Mouse (Mus musculus) ES-E14 (cell line): ENCODE measurements around the gene Myh6. TPM values are rescaled to one million over a fixed set of nuclear protein-coding genes. Genes with fewer than 3 reads are reported as not detected.
A peak's percentile ranks its signal among the peaks of the same experiment; 100 is the strongest.

Experiments used
- DNase-seq: peaks from one replicate; pipeline ENCODE4 v3.0.0-alpha.2; 2013; ENCODE audit warnings: low read depth, low spot score
- H3K27ac ChIP-seq: 2 replicates; pipeline ENCODE4 v1.5.1; 2012; ENCODE audit warnings: low read depth, mild to moderate bottlenecking, low read length, moderate library complexity, mixed read lengths; ENCODE audit not compliant: poor library complexity, insufficient read depth, severe bottlenecking
- H3K36me3 ChIP-seq: 2 replicates; pipeline ENCODE4 v1.6.1; 2012; ENCODE audit warnings: mild to moderate bottlenecking, low read length, moderate library complexity, mixed read lengths; ENCODE audit not compliant: control insufficient read depth, poor library complexity, insufficient read depth, severe bottlenecking
- H3K4me1 ChIP-seq, 2 experiments: fragments of 150-350 bp in 1 of 2; sonication (generic) in 1 of 2; 2 replicates each; pipeline ENCODE4 v1.6.1; 2012; ENCODE audit warnings: low read length in 2 of 2, mild to moderate bottlenecking in 1 of 2, mixed read lengths in 1 of 2; ENCODE audit not compliant: control insufficient read depth in 2 of 2, insufficient read depth in 2 of 2, poor library complexity in 1 of 2
- H3K4me3 ChIP-seq, 2 experiments: fragments of 150-350 bp in 1 of 2; sonication (generic) in 1 of 2; 2 replicates each; pipeline ENCODE4 v1.5.1; 2012; ENCODE audit warnings: low read length in 2 of 2, low read depth in 1 of 2, mild to moderate bottlenecking in 1 of 2, mixed read lengths in 1 of 2; ENCODE audit not compliant: insufficient read depth in 1 of 2, poor library complexity in 1 of 2, severe bottlenecking in 1 of 2
- H3K9ac ChIP-seq: 2 replicates; pipeline ENCODE4 v1.6.1; 2012; ENCODE audit warnings: low read depth, mild to moderate bottlenecking, low read length, mixed read lengths; ENCODE audit not compliant: poor library complexity, insufficient read depth, severe bottlenecking
- H3K9me3 ChIP-seq: fragments of 150-350 bp; sonication (generic); 2 replicates; pipeline ENCODE4 v1.6.1; 2012; ENCODE audit warnings: low read depth, mild to moderate bottlenecking, low read length; ENCODE audit not compliant: control insufficient read depth, insufficient read depth
- CHD2 ChIP-seq: IDR thresholded peaks from 2 replicates; pipeline ENCODE4 v1.6.1; 2014; ENCODE audit warnings: mild to moderate bottlenecking, low read depth, low read length, inconsistent platforms
- HCFC1 ChIP-seq: IDR thresholded peaks from 2 replicates; pipeline ENCODE4 v1.6.1; 2012; ENCODE audit warnings: low read length, inconsistent platforms, borderline replicate concordance; ENCODE audit not compliant: insufficient read depth
- MAFK ChIP-seq: IDR thresholded peaks from 2 replicates; pipeline ENCODE4 v1.6.1; 2014; ENCODE audit warnings: mild to moderate bottlenecking, low read depth, low read length, inconsistent platforms; ENCODE audit not compliant: insufficient read depth
- ZC3H11A ChIP-seq: IDR thresholded peaks from 2 replicates; pipeline ENCODE4 v1.6.1; 2012; ENCODE audit warnings: low read depth, mild to moderate bottlenecking, inconsistent platforms, low read length, borderline replicate concordance
- ZNF384 ChIP-seq: IDR thresholded peaks from 2 replicates; pipeline ENCODE4 v1.6.1; 2012; ENCODE audit warnings: low read depth, low read length, inconsistent platforms
- in situ Hi-C, 2 experiments: fragments of 600-800 bp; cut with MboI; formaldehyde crosslinking; loops; one replicate each; pipeline ENCODE4 v1.15.1; 2025; ENCODE audit warnings: low sequenced_read_pairs in 2 of 2, inconsistent platforms in 1 of 2; ENCODE audit not compliant: unreplicated experiment in 2 of 2
- total RNA-seq: library from RNA; depleted of rRNA; stranded (reverse); fragments of 300-350 nt; gene quantifications from 2 replicates; pipeline ENCODE4 v1.2.3, GENCODE M21; 2012

Gene Myh6
- total RNA-seq, 1 experiment: 7.1 TPM

- no peak for TF ChIP-seq MAFK
- TF ChIP-seq ZNF384: no peak
- TF ChIP-seq CHD2: no peak
- no peak for TF ChIP-seq HCFC1
- TF ChIP-seq ZC3H11A: no peak
- H3K9me3 ChIP-seq: no peaks in the 10 kb centered on the region; the same call in 1 of the 2 replicates
- no peak overlapping the region for H3K27ac ChIP-seq
- H3K4me3 ChIP-seq: peak overlapping the region; percentile 89 to 90
- DNase-seq: no peak
- H3K36me3 ChIP-seq: peaks cover 21% of the 10 kb centered on the region
- in situ Hi-C loops: no loop called here
- H3K4me1 ChIP-seq: peaks cover 0 to 8% of the 10 kb centered on the region in 2 experiments; a peak in 2 of 4 replicates
- H3K9ac ChIP-seq: peak overlapping the region; percentile 72
Measured at GRCm38 (mm10) chr14:54912109-54912850, 54.4 kb downstream of the Myh6 start.

GRCm38 (mm10) chr14:54908682-54909081 lies 58.0 kb downstream of the Myh6 start:
- no peak overlapping the region for H3K4me3 ChIP-seq
- in situ Hi-C loops: loop anchor here in 1 of 2 experiments (10.0 kb wide), 1 partner anchor 106 kb away; the partner anchor contains the start of gene Ngdn
- H3K27ac ChIP-seq: no peak overlapping the region
- no peak overlapping the region for H3K9ac ChIP-seq
- peaks cover 6% of the 10 kb centered on the region; the same call in 1 of the 2 replicates for H3K36me3 ChIP-seq
- H3K4me1 ChIP-seq: peaks cover 0 to 10% of the 10 kb centered on the region in 2 experiments; a peak in 2 of 4 replicates
- TF ChIP-seq MAFK (no peak), ZC3H11A (no peak), CHD2 (no peak), ZNF384 (no peak), HCFC1 (no peak)
- DNase-seq: no peak
- no peaks in the 10 kb centered on the region; the same call in 1 of the 2 replicates for H3K9me3 ChIP-seq

- no peaks in the 10 kb centered on the region for H3K9me3 ChIP-seq
- no peak for DNase-seq
- H3K36me3 ChIP-seq: peaks cover 6% of the 10 kb centered on the region
- no peak overlapping the region for H3K9ac ChIP-seq
- no peak for TF ChIP-seq ZC3H11A
- TF ChIP-seq HCFC1: no peak
- no peak for TF ChIP-seq ZNF384
- no peak for TF ChIP-seq CHD2
- no peak for TF ChIP-seq MAFK
- H3K27ac ChIP-seq: no peak overlapping the region
- in situ Hi-C loops: loop anchor here in 1 of 2 experiments (10.0 kb wide), 1 partner anchor 111 kb away; the partner anchor contains the start of gene Ngdn
- no peak overlapping the region for H3K4me3 ChIP-seq
- peaks cover 0 to 2% of the 10 kb centered on the region in 2 experiments; a peak in 1 of 4 replicates for H3K4me1 ChIP-seq
Measured at GRCm38 (mm10) chr14:54903641-54904040, 63.1 kb downstream of the Myh6 start.

DNA sequence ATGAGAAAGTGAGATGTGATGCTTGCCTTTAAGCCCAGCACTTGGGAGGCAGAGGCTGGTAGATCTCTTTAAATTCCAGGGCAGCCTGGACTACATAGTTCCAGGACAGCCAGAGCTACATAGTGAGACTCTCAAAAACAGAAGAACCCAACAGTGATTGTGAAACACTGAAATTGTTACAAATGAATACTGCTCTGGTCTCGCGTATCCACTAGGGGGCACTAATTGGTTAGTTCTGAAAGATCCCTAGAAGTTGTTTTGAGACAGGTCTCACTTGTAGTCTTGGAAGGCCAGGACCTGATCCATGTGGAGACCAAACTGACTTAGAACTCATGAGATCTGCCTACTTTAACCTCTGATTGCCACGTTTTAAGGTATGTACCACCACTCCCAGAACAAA lies 66.3 kb downstream of the Myh6 start:
- in situ Hi-C loops: loop anchor here in 1 of 2 experiments (10.0 kb wide), 1 partner anchor 114 kb away; the partner anchor contains the start of gene Ngdn
- peak; percentile 48; the same call in 1 of the 2 replicates for TF ChIP-seq ZC3H11A
- no peak for TF ChIP-seq CHD2
- no peak for TF ChIP-seq MAFK
- TF ChIP-seq HCFC1: no peak
- Histone ChIP-seq H3K27ac (no peak overlapping the region), H3K36me3 (peaks cover 18% of the 10 kb centered on the region), H3K4me1 (peaks cover 3 to 7% of the 10 kb centered on the region in 2 experiments; a peak in 3 of 4 replicates), H3K4me3 (no peak overlapping the region), H3K9me3 (no peaks in the 10 kb centered on the region), H3K9ac (no peak overlapping the region)
- DNase-seq: no peak

DNA sequence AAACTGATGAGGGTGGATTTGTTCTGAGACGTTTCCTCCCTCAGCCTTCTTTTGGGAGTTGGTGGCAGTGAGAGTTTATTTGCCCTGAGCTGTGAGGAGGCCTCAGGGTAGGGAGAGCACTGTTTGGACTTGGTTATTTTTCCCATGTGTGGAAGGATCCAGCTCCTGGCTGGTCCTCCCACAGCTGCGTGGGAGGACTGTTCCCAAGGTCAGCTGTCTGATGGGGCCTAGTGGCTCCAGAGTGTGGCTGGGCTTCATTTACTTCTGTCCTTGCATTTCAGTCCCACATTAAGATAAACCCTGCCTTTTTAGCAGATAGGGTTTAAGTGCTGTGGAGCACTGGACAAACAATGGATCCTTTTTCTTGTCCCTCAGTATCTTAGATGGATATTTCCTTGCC lies 69.3 kb downstream of the Myh6 start:
- H3K4me1 ChIP-seq: peaks cover 3 to 7% of the 10 kb centered on the region in 2 experiments; a peak in 3 of 4 replicates
- no peaks in the 10 kb centered on the region for H3K9me3 ChIP-seq
- in situ Hi-C loops: loop anchor here in 1 of 2 experiments (10.0 kb wide), 1 partner anchor 187 kb away; no protein-coding TSS in a partner anchor
- peaks cover 18% of the 10 kb centered on the region for H3K36me3 ChIP-seq
- DNase-seq: no peak
- H3K9ac ChIP-seq: no peak overlapping the region
- no peak overlapping the region for H3K4me3 ChIP-seq
- no peak for TF ChIP-seq CHD2
- no peak for TF ChIP-seq HCFC1
- no peak for TF ChIP-seq ZC3H11A
- TF ChIP-seq MAFK: no peak
- TF ChIP-seq ZNF384: no peak
- H3K27ac ChIP-seq: no peak overlapping the region
